Mouse (Mus musculus): ENCODE results near the gene Ube2t. TPM values are rescaled to one million over a fixed set of nuclear protein-coding genes. Genes with fewer than 3 reads are reported as not detected.

Gene Ube2t
- polyA plus RNA-seq (2014; fragmentation: Nextera tagmentation; extraction: Ambion mirVana): 40.6 and 50.3 TPM in 2 replicates

- H3K4me3 ChIP-seq (ENCODE audit: low read length): peak within 1 kb of the TSS; percentile 62
- H3K9me3 ChIP-seq (ENCODE audit: control insufficient read depth, low read length): no peaks in the 10 kb centered on the region
- no peaks in the 10 kb centered on the region for H3K4me1 ChIP-seq (ENCODE audit: control insufficient read depth, insufficient read depth, low read length)
- H3K36me3 ChIP-seq (ENCODE audit: control insufficient read depth, insufficient read depth, low read length): no peaks in the 10 kb centered on the region
- 2% methylated on average over 50 of the region's 50 CpGs for WGBS
- ATAC-seq (ENCODE audit: low FRiP score, low TSS enrichment): peak; percentile 100
- H3K27me3 ChIP-seq (ENCODE audit: control insufficient read depth, insufficient read depth, low read length): no peaks in the 10 kb centered on the region
- no peak within 1 kb of the TSS for H3K27ac ChIP-seq (ENCODE audit: low read depth, low read length)
- H3K4me2 ChIP-seq (replicated peaks; ENCODE audit: low read depth, low read length): peak within 1 kb of the TSS; percentile 66
- H3K9ac ChIP-seq (ENCODE audit: low read depth, low read length): peak within 1 kb of the TSS; percentile 66
These were observed at the start of gene Ube2t for GRCm38 (mm10) chr1:134962053-134962803. Ube2t (plus strand) TSS chr1:134962565.

- no peak overlapping the region for H3K9ac ChIP-seq (ENCODE audit: low read depth, low read length)
- no peak overlapping the region for H3K4me3 ChIP-seq (ENCODE audit: low read length)
- H3K4me1 ChIP-seq (ENCODE audit: control insufficient read depth, insufficient read depth, low read length): no peaks in the 10 kb centered on the region
- H3K27me3 ChIP-seq (ENCODE audit: control insufficient read depth, insufficient read depth, low read length): no peaks in the 10 kb centered on the region
- H3K36me3 ChIP-seq (ENCODE audit: control insufficient read depth, insufficient read depth, low read length): no peaks in the 10 kb centered on the region
- no peak for ATAC-seq (ENCODE audit: low FRiP score, low TSS enrichment)
- H3K9me3 ChIP-seq (ENCODE audit: control insufficient read depth, low read length): no peaks in the 10 kb centered on the region
- WGBS: 93% methylated on average over 4 of the region's 4 CpGs
- H3K27ac ChIP-seq (ENCODE audit: low read depth, low read length): no peak overlapping the region
- H3K4me2 ChIP-seq (replicated peaks; ENCODE audit: low read depth, low read length): no peak overlapping the region
These were observed 48.8 kb upstream of the Ube2t start for GRCm38 (mm10) chr1:134913535-134913934.

- Histone ChIP-seq H3K4me1 (ENCODE audit: control insufficient read depth, insufficient read depth, low read length) (no peaks in the 10 kb centered on the region), H3K4me3 (ENCODE audit: low read length) (no peak overlapping the region), H3K36me3 (ENCODE audit: control insufficient read depth, insufficient read depth, low read length) (no peaks in the 10 kb centered on the region), H3K9ac (ENCODE audit: low read depth, low read length) (no peak overlapping the region), H3K27me3 (ENCODE audit: control insufficient read depth, insufficient read depth, low read length) (no peaks in the 10 kb centered on the region), H3K27ac (ENCODE audit: low read depth, low read length) (no peak overlapping the region), H3K9me3 (ENCODE audit: control insufficient read depth, low read length) (no peaks in the 10 kb centered on the region), H3K4me2 (replicated peaks; ENCODE audit: low read depth, low read length) (no peak overlapping the region)
- WGBS: 70% methylated on average over 4 of the region's 4 CpGs
- no peak for ATAC-seq (ENCODE audit: low FRiP score, low TSS enrichment)
These were observed 46.9 kb upstream of the Ube2t start for GRCm38 (mm10) chr1:134915421-134915820.

- H3K4me1 ChIP-seq (ENCODE audit: control insufficient read depth, insufficient read depth, low read length): no peaks in the 10 kb centered on the region
- WGBS: 55% methylated on average over 6 of the region's 6 CpGs
- H3K9ac ChIP-seq (ENCODE audit: low read depth, low read length): no peak overlapping the region
- no peaks in the 10 kb centered on the region for H3K36me3 ChIP-seq (ENCODE audit: control insufficient read depth, insufficient read depth, low read length)
- H3K27me3 ChIP-seq (ENCODE audit: control insufficient read depth, insufficient read depth, low read length): no peaks in the 10 kb centered on the region
- H3K4me2 ChIP-seq (replicated peaks; ENCODE audit: low read depth, low read length): no peak overlapping the region
- H3K27ac ChIP-seq (ENCODE audit: low read depth, low read length): no peak overlapping the region
- no peak for ATAC-seq (ENCODE audit: low FRiP score, low TSS enrichment)
- H3K9me3 ChIP-seq (ENCODE audit: control insufficient read depth, low read length): no peaks in the 10 kb centered on the region
- no peak overlapping the region for H3K4me3 ChIP-seq (ENCODE audit: low read length)
These were observed 43.4 kb upstream of the Ube2t start for GRCm38 (mm10) chr1:134919010-134919409.

GRCm38 (mm10) chr1:134932431-134932830 is 29.9 kb upstream of the Ube2t start:
- no peaks in the 10 kb centered on the region for H3K36me3 ChIP-seq (ENCODE audit: control insufficient read depth, insufficient read depth, low read length)
- H3K4me3 ChIP-seq (ENCODE audit: low read length): no peak overlapping the region
- ATAC-seq (ENCODE audit: low FRiP score, low TSS enrichment): no peak
- H3K27ac ChIP-seq (ENCODE audit: low read depth, low read length): no peak overlapping the region
- 40% methylated on average over 7 of the region's 7 CpGs for WGBS
- no peak overlapping the region for H3K9ac ChIP-seq (ENCODE audit: low read depth, low read length)
- no peaks in the 10 kb centered on the region for H3K27me3 ChIP-seq (ENCODE audit: control insufficient read depth, insufficient read depth, low read length)
- H3K4me1 ChIP-seq (ENCODE audit: control insufficient read depth, insufficient read depth, low read length): no peaks in the 10 kb centered on the region
- no peak overlapping the region for H3K4me2 ChIP-seq (replicated peaks; ENCODE audit: low read depth, low read length)
- H3K9me3 ChIP-seq (ENCODE audit: control insufficient read depth, low read length): no peaks in the 10 kb centered on the region

GRCm38 (mm10) chr1:134936335-134936734 is 26.0 kb upstream of the Ube2t start:
- no peaks in the 10 kb centered on the region for H3K27me3 ChIP-seq (ENCODE audit: control insufficient read depth, insufficient read depth, low read length)
- ATAC-seq (ENCODE audit: low FRiP score, low TSS enrichment): no peak
- H3K4me1 ChIP-seq (ENCODE audit: control insufficient read depth, insufficient read depth, low read length): peaks cover 13% of the 10 kb centered on the region; the same call in 1 of the 2 replicates
- 88% methylated on average over 6 of the region's 6 CpGs for WGBS
- H3K36me3 ChIP-seq (ENCODE audit: control insufficient read depth, insufficient read depth, low read length): no peaks in the 10 kb centered on the region
- no peak overlapping the region for H3K4me3 ChIP-seq (ENCODE audit: low read length)
- no peak overlapping the region for H3K27ac ChIP-seq (ENCODE audit: low read depth, low read length)
- no peak overlapping the region for H3K9ac ChIP-seq (ENCODE audit: low read depth, low read length)
- H3K4me2 ChIP-seq (replicated peaks; ENCODE audit: low read depth, low read length): no peak overlapping the region
- H3K9me3 ChIP-seq (ENCODE audit: control insufficient read depth, low read length): no peaks in the 10 kb centered on the region

- Histone ChIP-seq H3K4me3 (ENCODE audit: low read length) (no peak overlapping the region), H3K36me3 (ENCODE audit: control insufficient read depth, insufficient read depth, low read length) (no peaks in the 10 kb centered on the region), H3K4me1 (ENCODE audit: control insufficient read depth, insufficient read depth, low read length) (peaks cover 15% of the 10 kb centered on the region; the same call in 1 of the 2 replicates), H3K27me3 (ENCODE audit: control insufficient read depth, insufficient read depth, low read length) (no peaks in the 10 kb centered on the region), H3K4me2 (replicated peaks; ENCODE audit: low read depth, low read length) (no peak overlapping the region), H3K9ac (ENCODE audit: low read depth, low read length) (no peak overlapping the region), H3K9me3 (ENCODE audit: control insufficient read depth, low read length) (no peaks in the 10 kb centered on the region), H3K27ac (ENCODE audit: low read depth, low read length) (no peak overlapping the region)
- WGBS: 93% methylated on average over 1 of the region's 1 CpGs
- ATAC-seq (ENCODE audit: low FRiP score, low TSS enrichment): no peak
These were observed 24.1 kb upstream of the Ube2t start for GRCm38 (mm10) chr1:134938233-134938632.

- whole genome bisulfite sequencing: 24% methylated on average over 4 of the region's 4 CpGs
- Histone ChIP-seq H3K9me3 (ENCODE audit: control insufficient read depth, low read length) (no peaks in the 10 kb centered on the region), H3K9ac (ENCODE audit: low read depth, low read length) (no peak overlapping the region), H3K4me2 (replicated peaks; ENCODE audit: low read depth, low read length) (no peak overlapping the region), H3K4me1 (ENCODE audit: control insufficient read depth, insufficient read depth, low read length) (peaks cover 15% of the 10 kb centered on the region; the same call in 1 of the 2 replicates), H3K27me3 (ENCODE audit: control insufficient read depth, insufficient read depth, low read length) (no peaks in the 10 kb centered on the region), H3K27ac (ENCODE audit: low read depth, low read length) (no peak overlapping the region), H3K4me3 (ENCODE audit: low read length) (no peak overlapping the region), H3K36me3 (ENCODE audit: control insufficient read depth, insufficient read depth, low read length) (no peaks in the 10 kb centered on the region)
- no peak for ATAC-seq (ENCODE audit: low FRiP score, low TSS enrichment)
These were observed 21.5 kb upstream of the Ube2t start for GRCm38 (mm10) chr1:134940863-134941262.

- ATAC-seq (ENCODE audit: low FRiP score, low TSS enrichment): no peak
- Histone ChIP-seq H3K27me3 (ENCODE audit: control insufficient read depth, insufficient read depth, low read length) (no peaks in the 10 kb centered on the region), H3K4me2 (replicated peaks; ENCODE audit: low read depth, low read length) (no peak overlapping the region), H3K9me3 (ENCODE audit: control insufficient read depth, low read length) (no peaks in the 10 kb centered on the region), H3K9ac (ENCODE audit: low read depth, low read length) (no peak overlapping the region), H3K4me1 (ENCODE audit: control insufficient read depth, insufficient read depth, low read length) (peaks cover 15% of the 10 kb centered on the region; the same call in 1 of the 2 replicates), H3K36me3 (ENCODE audit: control insufficient read depth, insufficient read depth, low read length) (no peaks in the 10 kb centered on the region), H3K27ac (ENCODE audit: low read depth, low read length) (no peak overlapping the region), H3K4me3 (ENCODE audit: low read length) (no peak overlapping the region)
- 90% methylated on average over 2 of the region's 2 CpGs for WGBS
These were observed 19.5 kb upstream of the Ube2t start for GRCm38 (mm10) chr1:134942898-134943297.
